Mouse (Mus musculus) megakaryocyte, adult 5-6 weeks (primary cell): Measurements from ENCODE around the gene Gm10718. TPM values are rescaled to one million over a fixed set of nuclear protein-coding genes. Genes with fewer than 3 reads are reported as not detected.
"Not testable (repeated sequence)": the region's sequence is repeated elsewhere in the genome, so short reads cannot be mapped to it uniquely, and the experiment has no call there.

ENCODE experiments used
- ATAC-seq: 2 replicates; pipeline ENCODE4 v1.8.0; 2016; ENCODE audit warnings: mild to moderate bottlenecking, inconsistent platforms; ENCODE audit not compliant: poor library complexity, severe bottlenecking
- total RNA-seq, 2 experiments: library from RNA; stranded (forward) in 1 of 2; stranded (reverse) in 1 of 2; fragments of 153-499, 151-499 nt in 1 of 2; fragments of 221-1000, 200-1000 nt in 1 of 2; gene quantifications; 2 replicates each; pipeline versions ENCODE4 v1.2.3 to v1.2.4; 2015 to 2017

Gm10718 gene
- total RNA-seq, 2 experiments from 2014 or later: 1.1 to 3.7 TPM

DNA sequence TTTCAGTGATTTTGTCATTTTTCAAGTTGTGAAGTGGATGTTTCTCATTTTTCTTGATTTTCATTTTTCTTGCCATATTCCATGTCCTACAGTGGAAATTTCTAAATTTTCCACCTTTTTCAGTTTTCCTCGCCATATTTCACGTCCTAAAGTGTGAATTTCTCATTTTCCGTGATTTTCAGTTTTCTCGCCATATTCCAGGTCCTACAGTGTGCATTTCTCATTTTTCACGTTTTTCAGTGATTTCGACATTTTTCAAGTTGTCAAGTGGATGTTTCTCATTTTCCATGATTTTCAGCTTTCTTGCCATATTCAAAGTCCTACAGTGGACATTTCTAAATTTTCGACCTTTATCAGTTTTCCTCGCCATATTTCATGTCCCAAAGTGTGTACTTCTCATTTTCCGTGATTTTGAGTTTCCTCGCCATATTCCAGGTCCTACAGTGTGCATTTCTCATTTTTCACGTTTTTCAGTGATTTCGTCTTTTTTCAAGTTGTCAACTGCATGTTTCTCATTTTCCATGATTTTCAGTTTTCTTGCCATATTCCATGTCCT is 1.6 kb downstream of the Gm10718 start, which contains the start of gene Gm10717:
Gene Gm10717 (plus strand): TSS at position 506 of the 556 bp plus-strand sequence.
- not testable (repeated sequence) for ATAC-seq

DNA sequence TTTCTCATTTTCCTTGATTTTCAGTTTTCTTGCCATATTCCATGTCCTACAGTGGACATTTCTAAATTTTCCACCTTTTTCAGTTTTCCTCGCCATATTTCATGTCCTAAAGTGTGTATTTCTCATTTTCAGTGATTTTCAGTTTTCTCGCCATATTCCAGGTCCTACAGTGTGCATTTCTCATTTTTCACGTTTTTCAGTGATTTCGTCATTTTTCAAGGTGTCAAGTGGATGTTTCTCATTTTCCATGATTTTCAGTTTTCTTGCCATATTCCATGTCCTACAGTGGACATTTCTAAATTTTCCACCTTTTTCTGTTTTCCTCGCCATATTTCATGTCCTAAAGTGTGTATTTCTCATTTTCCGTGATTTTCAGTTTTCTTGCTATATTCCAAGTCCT is 2.3 kb downstream of the Gm10718 start:
- not testable (repeated sequence) for ATAC-seq

DNA sequence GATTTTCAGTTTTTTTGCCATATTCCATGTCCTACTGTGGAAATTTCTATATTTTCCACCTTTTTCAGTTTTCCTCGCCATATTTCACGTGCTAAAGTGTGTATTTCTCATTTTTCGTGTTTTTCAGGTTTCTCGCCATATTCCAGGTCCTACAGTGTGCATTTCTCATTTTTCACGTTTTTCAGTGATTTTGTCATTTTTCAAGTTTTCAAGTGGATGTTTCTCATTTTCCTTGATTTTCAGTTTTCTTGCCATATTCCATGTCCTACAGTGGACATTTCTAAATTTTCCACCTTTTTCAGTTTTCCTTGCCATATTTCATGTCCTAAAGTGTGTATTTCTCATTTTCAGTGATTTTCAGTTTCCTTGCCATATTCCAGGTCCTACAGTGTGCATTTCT is 2.8 kb downstream of the Gm10718 start:
- ATAC-seq: not testable (repeated sequence)

DNA sequence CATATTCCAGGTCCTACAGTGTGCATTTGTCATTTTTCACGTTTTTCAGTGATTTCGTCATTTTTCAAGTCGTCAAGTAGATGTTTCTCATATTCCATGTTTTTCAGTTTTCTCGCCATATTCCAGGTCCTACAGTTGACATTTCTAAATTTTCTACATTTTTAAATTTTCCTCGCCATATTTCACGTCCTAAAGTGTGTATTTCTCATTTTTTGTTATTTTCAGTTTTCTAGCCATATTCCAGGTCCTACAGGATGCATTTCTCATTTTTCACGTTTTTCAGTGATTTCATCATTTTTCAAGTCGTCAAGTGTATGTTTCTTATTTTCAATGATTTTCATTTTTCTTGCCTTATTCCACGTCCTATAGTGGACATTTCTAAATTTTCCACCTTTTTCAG is 3.4 kb downstream of the Gm10718 start:
- ATAC-seq: not testable (repeated sequence)

DNA sequence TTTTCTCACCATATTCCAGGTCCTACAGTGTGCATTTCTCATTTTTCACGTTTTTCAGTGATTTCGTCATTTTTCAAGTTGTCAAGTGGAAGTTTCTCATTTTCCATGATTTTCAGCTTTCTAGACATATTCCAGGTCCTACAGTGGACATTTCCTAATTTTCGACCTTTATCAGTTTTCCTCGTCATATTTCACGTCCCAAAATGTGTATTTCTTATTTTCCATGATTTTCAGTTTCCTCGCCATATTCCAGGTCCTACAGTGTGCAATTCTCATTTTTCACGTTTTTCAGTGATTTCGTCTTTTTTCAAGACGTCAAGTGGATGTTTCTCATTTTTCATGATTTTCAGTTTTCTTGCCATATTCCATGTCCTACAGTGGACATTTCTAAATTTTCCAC is 3.9 kb downstream of the Gm10718 start:
- not testable (repeated sequence) for ATAC-seq

DNA sequence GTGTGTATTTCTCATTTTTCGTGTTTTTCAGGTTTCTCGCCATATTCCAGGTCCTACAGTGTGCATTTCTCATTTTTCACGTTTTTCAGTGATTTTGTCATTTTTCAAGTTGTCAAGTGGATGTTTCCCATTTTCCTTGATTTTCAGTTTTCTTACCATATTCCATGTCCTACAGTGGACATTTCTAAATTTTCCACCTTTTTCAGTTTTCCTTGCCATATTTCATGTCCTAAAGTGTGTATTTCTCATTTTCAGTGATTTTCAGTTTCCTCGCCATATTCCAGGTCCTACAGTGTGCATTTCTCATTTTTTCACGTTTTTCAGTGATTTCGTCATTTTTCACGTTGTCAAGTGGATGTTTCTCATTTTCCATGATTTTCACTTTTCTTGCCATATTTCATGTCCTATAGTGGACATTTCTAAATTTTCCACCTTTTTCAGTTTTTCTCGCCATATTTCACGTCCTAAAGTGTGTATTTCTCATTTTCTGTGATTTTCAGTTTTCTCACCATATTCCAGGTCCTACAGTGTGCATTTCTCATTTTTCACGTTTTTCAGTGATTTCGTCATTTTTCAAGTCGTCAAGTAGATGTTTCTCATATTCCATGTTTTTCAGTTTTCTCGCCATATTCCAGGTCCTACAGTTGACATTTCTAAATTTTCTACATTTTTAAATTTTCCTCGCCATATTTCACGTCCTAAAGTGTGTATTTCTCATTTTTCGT is 6.1 kb downstream of the Gm10718 start:
- not testable (repeated sequence) for ATAC-seq

- ATAC-seq: not testable (repeated sequence)
These were observed 7.5 kb downstream of the Gm10718 start for GRCm38 (mm10) chr9:3030677-3031318.

GRCm38 (mm10) chr9:3034299-3034698 is 11.0 kb downstream of the Gm10718 start, which contains the start of gene Gm17535:
Gene Gm17535, plus strand, starts transcription at chr9:3034599.
- not testable (repeated sequence) for ATAC-seq

DNA sequence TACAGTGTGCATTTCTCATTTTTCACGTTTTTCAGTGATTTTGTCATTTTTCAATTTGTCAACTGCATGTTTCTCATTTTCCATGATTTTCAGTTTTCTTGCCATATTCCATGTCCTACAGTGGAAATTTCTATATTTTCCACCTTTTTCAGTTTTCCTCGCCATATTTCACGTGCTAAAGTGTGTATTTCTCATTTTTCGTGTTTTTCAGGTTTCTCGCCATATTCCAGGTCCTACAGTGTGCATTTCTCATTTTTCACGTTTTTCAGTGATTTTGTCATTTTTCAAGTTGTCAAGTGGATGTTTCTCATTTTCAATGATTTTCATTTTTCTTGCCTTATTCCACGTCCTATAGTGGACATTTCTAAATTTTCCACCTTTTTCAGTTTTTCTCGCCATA is 13.2 kb downstream of the Gm10718 start, which contains the start of gene Gm10715:
Gene Gm10715 (plus strand): TSS at position 301 of the 400 bp plus-strand sequence.
- ATAC-seq: not testable (repeated sequence)

DNA sequence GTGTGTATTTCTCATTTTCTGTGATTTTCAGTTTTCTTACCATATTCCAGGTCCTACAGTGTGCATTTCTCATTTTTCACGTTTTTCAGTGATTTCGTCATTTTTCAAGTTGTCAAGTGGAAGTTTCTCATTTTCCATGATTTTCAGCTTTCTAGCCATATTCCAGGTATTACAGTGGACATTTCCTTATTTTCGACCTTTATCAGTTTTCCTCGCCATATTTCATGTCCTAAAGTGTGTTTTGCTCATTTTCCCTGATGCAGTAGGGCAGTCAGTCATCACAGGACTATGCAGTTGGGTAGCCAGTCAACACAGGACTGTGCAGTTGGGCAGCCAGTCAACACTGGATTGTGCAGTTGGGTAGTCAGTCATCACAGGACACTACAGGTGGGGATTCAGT is 14.8 kb downstream of the Gm10718 start:
- not testable (repeated sequence) for ATAC-seq

Other genes with a start within 250 kb of the Gm10718 start
- 0.36 TPM in 1 of 2 replicates, not detected in the other for gene Gm10722, start 22.6 kb upstream of the Gm10718 start, total RNA-seq (2015)
- not detected in 2 replicates for gene Gm10722, start 22.6 kb upstream of the Gm10718 start, total RNA-seq (2017)
- 0.38 TPM in 1 of 2 replicates, not detected in the other for gene Gm11168, start 20.2 kb upstream of the Gm10718 start, total RNA-seq (2015)
- not detected in 2 replicates for gene Gm11168, start 20.2 kb upstream of the Gm10718 start, total RNA-seq (2017)
- 0.60 TPM in 1 of 2 replicates, not detected in the other for gene Gm10721, start 10.4 kb upstream of the Gm10718 start, total RNA-seq (2015)
- not detected in 2 replicates for gene Gm10721, start 10.4 kb upstream of the Gm10718 start, total RNA-seq (2017)
- gene Gm10720, start 7.9 kb upstream of the Gm10718 start, total RNA-seq (2015): 1.4 TPM in 1 of 2 replicates, not detected in the other
- not detected in 2 replicates for gene Gm10720, start 7.9 kb upstream of the Gm10718 start, total RNA-seq (2017)
- gene Gm10719, start 6.1 kb upstream of the Gm10718 start, total RNA-seq (2015): 2.0 TPM in 1 of 2 replicates, not detected in the other
- gene Gm10719, start 6.1 kb upstream of the Gm10718 start, total RNA-seq (2017): not detected in 2 replicates
- 0.27 TPM in 1 of 2 replicates, not detected in the other for gene Gm10717, start 1.9 kb downstream of the Gm10718 start, total RNA-seq (2015)
- 0.44 and 0.89 TPM in 2 replicates for gene Gm10717, start 1.9 kb downstream of the Gm10718 start, total RNA-seq (2017)
- gene Gm17535, start 11.1 kb downstream of the Gm10718 start, total RNA-seq (2015): not detected in 2 replicates
- gene Gm17535, start 11.1 kb downstream of the Gm10718 start, total RNA-seq (2017): not detected in 2 replicates
- not detected in 2 replicates for gene Gm10715, start 13.3 kb downstream of the Gm10718 start, total RNA-seq (2015)
- not detected in 2 replicates for gene Gm10715, start 13.3 kb downstream of the Gm10718 start, total RNA-seq (2017)